Mouse (Mus musculus): ENCODE results near the gene Slc41a3. TPM values are rescaled to one million over a fixed set of nuclear protein-coding genes. Genes with fewer than 3 reads are reported as not detected.

The Slc41a3 gene
- 2.7 and 4.5 TPM in 2 replicates for total RNA-seq (2017)

- ATAC-seq (replicated peaks in 1 of 2; ENCODE audit: insufficient read depth in 1 of 2, low FRiP score in 2 of 2, low TSS enrichment in 1 of 2, low read depth in 1 of 2, poor library complexity in 2 of 2, severe bottlenecking in 2 of 2), result peak; percentile 71 to 76
Measured at GRCm38 (mm10) chr6:90604533-90605297, at the start of gene Slc41a3. TSS of gene Slc41a3 (plus strand) at chr6:90604725.

GRCm38 (mm10) chr6:90556534-90557058, 47.9 kb upstream of the Slc41a3 start:
- no peak for ATAC-seq (replicated peaks in 1 of 2; ENCODE audit: insufficient read depth in 1 of 2, low FRiP score in 2 of 2, low TSS enrichment in 1 of 2, low read depth in 1 of 2, poor library complexity in 2 of 2, severe bottlenecking in 2 of 2)

GRCm38 (mm10) chr6:90557077-90557476, 47.4 kb upstream of the Slc41a3 start:
- ATAC-seq (replicated peaks in 1 of 2; ENCODE audit: insufficient read depth in 1 of 2, low FRiP score in 2 of 2, low TSS enrichment in 1 of 2, low read depth in 1 of 2, poor library complexity in 2 of 2, severe bottlenecking in 2 of 2), result no peak

DNA sequence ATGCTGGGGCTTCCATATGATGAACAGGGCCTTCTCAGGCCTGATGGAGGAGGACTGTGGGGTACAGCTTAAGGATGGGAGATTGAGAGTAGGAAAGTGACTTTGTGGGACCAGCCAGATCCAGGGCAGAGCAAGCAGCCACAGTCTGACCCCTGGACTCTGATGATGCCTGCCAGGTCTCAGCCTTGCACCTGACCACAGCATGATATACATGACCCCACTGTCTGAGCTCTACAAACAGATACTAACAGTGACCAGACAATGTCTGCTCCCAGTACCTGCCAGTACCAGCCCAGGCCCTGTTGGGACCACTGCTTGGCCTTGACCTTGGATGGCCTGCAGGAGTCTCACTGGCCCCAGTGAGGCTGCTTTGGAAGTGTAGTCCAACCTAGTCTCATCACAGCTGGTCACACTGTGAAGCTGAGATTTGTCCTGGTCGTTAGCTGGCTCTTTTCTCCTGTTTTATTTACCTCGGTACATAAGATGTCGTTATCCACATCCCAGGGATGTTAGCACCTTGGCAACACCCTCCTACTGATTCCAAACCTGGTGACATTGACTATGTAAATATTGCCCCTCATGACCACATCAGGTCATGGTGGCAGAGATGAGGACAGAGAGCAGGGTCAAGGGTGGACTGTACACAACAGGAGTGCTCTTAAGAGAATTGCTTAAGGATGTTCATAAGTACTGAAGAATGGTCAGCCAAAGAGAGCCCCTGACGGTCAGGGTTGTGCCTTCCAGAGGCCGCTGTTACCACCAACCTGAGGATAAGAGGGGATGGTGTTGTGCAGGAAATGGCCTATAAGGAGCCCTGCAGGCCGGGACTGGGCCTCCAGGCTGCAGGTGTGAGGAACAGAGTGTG, 46.5 kb upstream of the Slc41a3 start:
- ATAC-seq (replicated peaks in 1 of 2; ENCODE audit: insufficient read depth in 1 of 2, low FRiP score in 2 of 2, low TSS enrichment in 1 of 2, low read depth in 1 of 2, poor library complexity in 2 of 2, severe bottlenecking in 2 of 2), result no peak

- peak; percentile 18 to 35; a peak in 2 of 4 replicates for ATAC-seq (replicated peaks in 1 of 2; ENCODE audit: insufficient read depth in 1 of 2, low FRiP score in 2 of 2, low TSS enrichment in 1 of 2, low read depth in 1 of 2, poor library complexity in 2 of 2, severe bottlenecking in 2 of 2)
Measured at GRCm38 (mm10) chr6:90560390-90561058, 44.0 kb upstream of the Slc41a3 start.

GRCm38 (mm10) chr6:90561234-90561781, 43.2 kb upstream of the Slc41a3 start:
- peak; percentile 23 to 50; a peak in 1 of 4 replicates for ATAC-seq (replicated peaks in 1 of 2; ENCODE audit: insufficient read depth in 1 of 2, low FRiP score in 2 of 2, low TSS enrichment in 1 of 2, low read depth in 1 of 2, poor library complexity in 2 of 2, severe bottlenecking in 2 of 2)

GRCm38 (mm10) chr6:90564240-90564639, 40.3 kb upstream of the Slc41a3 start:
- no peak for ATAC-seq (replicated peaks in 1 of 2; ENCODE audit: insufficient read depth in 1 of 2, low FRiP score in 2 of 2, low TSS enrichment in 1 of 2, low read depth in 1 of 2, poor library complexity in 2 of 2, severe bottlenecking in 2 of 2)

DNA sequence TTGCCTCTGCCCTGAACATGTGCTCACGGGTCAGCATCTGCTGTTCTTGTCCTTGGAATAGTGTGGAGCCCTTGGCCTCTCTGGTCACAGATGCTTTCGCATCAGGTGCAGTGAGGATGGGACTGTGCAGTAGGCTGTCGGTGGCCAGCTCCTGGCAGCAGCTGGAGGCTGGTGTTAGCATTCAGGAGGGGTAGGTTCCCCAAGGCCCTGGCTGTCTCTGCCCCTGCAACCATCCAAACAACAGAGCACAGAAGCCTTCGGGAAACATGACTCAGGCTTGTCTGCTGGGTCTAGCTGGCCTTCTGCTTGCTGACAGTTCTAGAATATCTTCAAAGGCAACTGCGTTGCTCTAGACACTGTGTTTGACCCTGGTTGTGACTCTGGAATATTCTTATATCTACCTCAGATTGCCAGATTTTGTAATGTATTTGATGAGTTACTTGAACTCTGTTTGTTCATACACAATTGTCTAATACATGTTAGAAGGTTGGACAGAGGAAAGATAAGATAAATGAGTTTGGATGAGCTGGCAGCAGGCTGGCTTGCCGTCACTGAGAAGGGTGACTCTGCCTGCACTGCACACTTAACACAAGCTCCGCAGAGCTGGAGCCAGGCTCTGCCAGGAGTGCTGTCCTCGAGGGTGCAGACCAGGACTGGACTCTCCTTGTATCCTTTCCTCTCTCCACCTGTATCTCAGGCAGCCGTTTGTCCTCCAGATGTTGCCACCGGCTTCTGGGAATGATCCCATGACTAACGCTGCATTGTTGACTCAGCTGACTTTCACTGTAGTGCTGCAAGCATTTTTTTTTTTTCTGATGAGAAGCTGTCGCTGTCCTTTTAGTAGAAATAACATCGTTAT, 38.9 kb upstream of the Slc41a3 start:
- ATAC-seq (replicated peaks in 1 of 2; ENCODE audit: insufficient read depth in 1 of 2, low FRiP score in 2 of 2, low TSS enrichment in 1 of 2, low read depth in 1 of 2, poor library complexity in 2 of 2, severe bottlenecking in 2 of 2), result no peak

DNA sequence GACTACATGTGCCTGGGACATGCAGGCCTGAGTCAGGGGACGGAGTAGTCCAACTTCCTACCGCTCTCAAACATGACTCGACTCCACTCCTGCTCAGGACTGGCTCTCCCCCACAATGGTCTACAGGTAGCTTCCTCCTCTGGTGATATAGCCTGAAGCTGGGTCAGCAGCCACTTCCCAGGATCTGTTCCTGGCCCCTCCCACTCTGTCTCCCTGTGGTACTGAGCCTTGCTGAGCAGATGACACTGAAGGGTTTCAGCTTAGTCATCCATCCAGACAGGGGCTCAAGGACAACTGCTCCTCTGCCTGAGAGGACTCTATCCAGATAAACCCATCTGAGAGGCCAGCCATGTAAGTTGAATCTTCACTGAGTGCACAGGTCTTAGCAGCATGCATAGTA, 37.0 kb upstream of the Slc41a3 start:
- ATAC-seq (replicated peaks in 1 of 2; ENCODE audit: insufficient read depth in 1 of 2, low FRiP score in 2 of 2, low TSS enrichment in 1 of 2, low read depth in 1 of 2, poor library complexity in 2 of 2, severe bottlenecking in 2 of 2), result no peak

- ATAC-seq (replicated peaks in 1 of 2; ENCODE audit: insufficient read depth in 1 of 2, low FRiP score in 2 of 2, low TSS enrichment in 1 of 2, low read depth in 1 of 2, poor library complexity in 2 of 2, severe bottlenecking in 2 of 2), result no peak
Measured at GRCm38 (mm10) chr6:90567928-90568327, 36.6 kb upstream of the Slc41a3 start.

DNA sequence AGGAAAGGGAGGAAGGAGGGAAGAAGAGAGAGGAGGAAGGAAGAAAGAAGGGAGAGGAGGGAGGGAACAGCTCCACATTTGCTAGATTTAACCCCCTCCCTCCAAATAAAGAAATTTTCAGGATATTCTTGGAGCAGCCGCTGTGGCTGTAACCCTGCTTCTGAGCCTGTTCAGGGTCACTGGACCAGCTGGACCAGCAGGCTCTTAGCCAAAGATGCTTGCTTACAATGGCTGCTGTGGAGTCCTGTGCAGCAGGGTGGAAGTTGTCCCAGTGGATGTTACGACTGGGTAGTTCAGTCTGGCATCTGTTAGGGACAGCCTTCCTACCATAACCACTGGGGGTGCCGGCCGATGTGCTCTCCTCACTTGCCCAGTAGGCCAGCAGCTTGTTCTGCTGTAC, 35.8 kb upstream of the Slc41a3 start:
- no peak for ATAC-seq (replicated peaks in 1 of 2; ENCODE audit: insufficient read depth in 1 of 2, low FRiP score in 2 of 2, low TSS enrichment in 1 of 2, low read depth in 1 of 2, poor library complexity in 2 of 2, severe bottlenecking in 2 of 2)

- ATAC-seq (replicated peaks in 1 of 2; ENCODE audit: insufficient read depth in 1 of 2, low FRiP score in 2 of 2, low TSS enrichment in 1 of 2, low read depth in 1 of 2, poor library complexity in 2 of 2, severe bottlenecking in 2 of 2), result peak; percentile 66 to 74
Measured at GRCm38 (mm10) chr6:90569736-90570383, 34.7 kb upstream of the Slc41a3 start.

GRCm38 (mm10) chr6:90570392-90570791, 34.1 kb upstream of the Slc41a3 start:
- ATAC-seq (replicated peaks in 1 of 2; ENCODE audit: insufficient read depth in 1 of 2, low FRiP score in 2 of 2, low TSS enrichment in 1 of 2, low read depth in 1 of 2, poor library complexity in 2 of 2, severe bottlenecking in 2 of 2), result no peak

DNA sequence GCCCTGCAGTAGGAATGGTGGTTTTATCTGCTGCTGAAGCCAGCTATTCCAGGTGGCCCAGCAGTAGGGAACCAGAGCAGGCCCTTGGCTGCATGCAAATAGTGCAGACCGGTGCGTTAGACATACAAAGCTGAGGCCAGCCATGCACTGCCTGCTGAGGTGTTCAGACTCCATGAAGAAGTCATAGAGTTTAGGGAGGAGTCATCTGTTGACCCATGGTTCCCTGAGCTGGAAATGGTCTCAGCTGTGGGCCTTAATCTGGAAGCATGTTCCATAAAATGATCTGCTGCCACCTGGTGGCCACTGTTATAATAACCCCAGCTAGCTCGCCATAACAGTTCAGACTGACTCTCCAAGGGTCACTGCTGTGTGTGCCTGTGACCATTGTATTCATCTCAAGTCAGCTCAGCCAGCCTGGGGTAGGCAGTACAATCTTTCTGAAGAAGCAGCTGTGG, 29.2 kb upstream of the Slc41a3 start:
- peak; percentile 63 to 72; a peak in 3 of 4 replicates for ATAC-seq (replicated peaks in 1 of 2; ENCODE audit: insufficient read depth in 1 of 2, low FRiP score in 2 of 2, low TSS enrichment in 1 of 2, low read depth in 1 of 2, poor library complexity in 2 of 2, severe bottlenecking in 2 of 2)

DNA sequence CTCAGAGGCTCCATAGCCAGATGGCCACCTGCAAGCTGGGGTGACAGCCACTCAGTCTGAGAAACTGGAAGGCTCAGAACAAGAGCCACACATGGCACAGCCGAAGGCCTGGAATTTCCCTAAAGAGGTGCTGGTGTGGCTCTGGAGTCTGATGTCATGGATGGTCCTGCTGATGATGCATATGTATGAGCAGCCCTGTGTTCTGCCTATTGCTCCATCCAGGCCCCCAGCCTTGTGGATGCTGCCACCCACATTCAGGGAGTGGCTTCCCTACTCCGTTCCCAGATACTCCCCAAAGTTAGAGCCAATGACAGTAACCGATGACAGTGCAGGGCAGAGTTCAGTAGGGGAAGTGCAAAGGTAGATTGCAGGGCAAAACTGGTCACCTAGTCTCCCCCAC, 26.4 kb upstream of the Slc41a3 start:
- no peak for ATAC-seq (replicated peaks in 1 of 2; ENCODE audit: insufficient read depth in 1 of 2, low FRiP score in 2 of 2, low TSS enrichment in 1 of 2, low read depth in 1 of 2, poor library complexity in 2 of 2, severe bottlenecking in 2 of 2)

DNA sequence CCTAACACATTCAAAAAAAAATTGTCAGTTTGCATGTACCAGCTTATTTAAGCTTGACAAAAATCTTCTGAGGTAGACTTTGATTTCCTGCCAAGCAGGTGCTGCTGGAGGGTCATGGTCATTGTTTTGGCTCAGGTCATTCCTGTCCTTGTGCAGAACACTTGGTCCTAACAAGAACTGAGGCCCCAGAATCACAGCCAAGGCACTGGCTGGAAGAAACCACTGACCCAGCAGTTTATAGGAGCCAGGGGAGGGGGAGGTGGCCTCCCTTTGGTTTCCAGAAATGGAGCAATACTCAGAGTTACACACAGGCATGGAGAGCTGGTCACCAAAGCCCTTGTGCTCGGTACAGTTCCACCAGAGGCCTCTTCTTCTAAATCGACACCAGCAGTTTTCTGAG, 22.2 kb upstream of the Slc41a3 start:
- ATAC-seq (replicated peaks in 1 of 2; ENCODE audit: insufficient read depth in 1 of 2, low FRiP score in 2 of 2, low TSS enrichment in 1 of 2, low read depth in 1 of 2, poor library complexity in 2 of 2, severe bottlenecking in 2 of 2), result no peak

Data from hematopoietic stem cell, adult 5-6 weeks (primary cell).